Mouse (Mus musculus): Measurements from ENCODE around the gene Psma3. TPM values are rescaled to one million over a fixed set of nuclear protein-coding genes. Genes with fewer than 3 reads are reported as not detected.

Psma3 gene
- polyA plus RNA-seq, 1 experiment from 2014 or later = 589 TPM

DNA sequence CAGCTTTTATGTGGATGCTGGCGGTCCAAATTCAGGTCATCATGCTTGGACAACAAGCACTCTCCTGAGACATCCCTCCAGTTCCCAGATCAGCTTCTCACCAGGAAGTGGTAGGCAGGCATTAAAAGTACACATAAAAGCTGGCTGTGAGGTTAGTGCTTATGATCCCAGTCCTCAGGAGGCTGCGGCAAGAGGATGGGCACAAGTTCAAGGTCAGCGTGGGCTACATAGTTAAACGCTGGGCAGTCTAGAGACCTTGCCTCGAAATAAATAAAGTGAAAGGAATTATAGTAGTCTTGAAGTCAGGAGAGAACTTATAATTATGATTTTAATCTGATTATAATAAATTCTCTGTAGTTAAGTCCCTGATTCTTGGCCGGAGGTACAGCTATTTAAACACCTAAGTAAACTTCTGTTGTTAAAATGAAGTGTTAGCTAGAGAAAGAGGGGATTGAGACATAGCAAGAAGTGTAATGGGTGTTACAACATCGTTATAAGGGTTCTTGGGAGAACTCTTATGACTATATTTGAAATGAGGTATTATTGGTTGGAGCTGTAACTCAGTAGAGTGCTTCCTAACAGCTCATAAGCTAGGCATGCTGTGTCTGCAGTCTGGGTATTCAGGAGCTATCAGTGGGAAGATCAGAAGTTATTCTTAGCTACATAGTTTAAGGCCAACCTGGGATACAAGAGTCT is 10.6 kb downstream of the Psma3 start:
- Histone ChIP-seq H3K4me1 (ENCODE audit: control insufficient read depth, insufficient read depth, low read length) (no peaks in the 10 kb centered on the region), H3K36me3 (ENCODE audit: control insufficient read depth, insufficient read depth, low read length) (peaks cover 86% of the 10 kb centered on the region), H3K27me3 (replicated peaks; ENCODE audit: control insufficient read depth, insufficient read depth, low read length) (no peaks in the 10 kb centered on the region), H3K27ac (replicated peaks; ENCODE audit: low read depth, low read length) (no peak overlapping the region), H3K4me2 (ENCODE audit: low read depth, low read length) (no peak overlapping the region), H3K9ac (ENCODE audit: low read depth, low read length) (no peak overlapping the region), H3K9me3 (ENCODE audit: control insufficient read depth, low read length) (no peaks in the 10 kb centered on the region), H3K4me3 (ENCODE audit: low read depth, low read length) (no peak overlapping the region)
- WGBS = 91% methylated on average over 7 of the region's 7 CpGs
- ATAC-seq (ENCODE audit: low read depth) = no peak
- no peak for DNase-seq (ENCODE audit: low spot score)

DNA sequence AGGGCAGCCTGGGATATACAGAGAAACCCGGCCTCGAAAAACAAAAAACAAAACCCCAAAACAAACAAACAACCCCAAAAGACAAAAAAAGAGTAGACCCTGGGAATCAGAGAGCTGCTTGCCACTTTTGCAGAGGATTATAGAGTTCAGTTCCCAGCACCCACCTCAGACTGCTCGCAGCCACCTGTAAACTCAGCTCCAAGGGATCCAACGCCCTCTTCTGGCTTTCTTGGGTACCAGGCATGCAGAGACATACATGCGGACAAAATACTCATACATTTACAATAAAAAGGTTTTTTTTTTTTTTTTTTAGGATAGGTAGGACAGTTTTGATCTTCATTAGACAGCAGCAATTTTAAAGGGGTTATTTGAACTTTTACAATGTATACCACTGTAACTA is 22.8 kb downstream of the Psma3 start:
- Histone ChIP-seq H3K27me3 (replicated peaks; ENCODE audit: control insufficient read depth, insufficient read depth, low read length) (no peaks in the 10 kb centered on the region), H3K4me1 (ENCODE audit: control insufficient read depth, insufficient read depth, low read length) (no peaks in the 10 kb centered on the region), H3K4me2 (ENCODE audit: low read depth, low read length) (no peak overlapping the region), H3K27ac (replicated peaks; ENCODE audit: low read depth, low read length) (no peak overlapping the region), H3K4me3 (ENCODE audit: low read depth, low read length) (no peak overlapping the region), H3K36me3 (ENCODE audit: control insufficient read depth, insufficient read depth, low read length) (peaks cover 54% of the 10 kb centered on the region), H3K9me3 (ENCODE audit: control insufficient read depth, low read length) (no peaks in the 10 kb centered on the region), H3K9ac (ENCODE audit: low read depth, low read length) (no peak overlapping the region)
- WGBS = 94% methylated on average over 5 of the region's 5 CpGs
- ATAC-seq (ENCODE audit: low read depth) (no peak), DNase-seq (ENCODE audit: low spot score) (no peak)

DNA sequence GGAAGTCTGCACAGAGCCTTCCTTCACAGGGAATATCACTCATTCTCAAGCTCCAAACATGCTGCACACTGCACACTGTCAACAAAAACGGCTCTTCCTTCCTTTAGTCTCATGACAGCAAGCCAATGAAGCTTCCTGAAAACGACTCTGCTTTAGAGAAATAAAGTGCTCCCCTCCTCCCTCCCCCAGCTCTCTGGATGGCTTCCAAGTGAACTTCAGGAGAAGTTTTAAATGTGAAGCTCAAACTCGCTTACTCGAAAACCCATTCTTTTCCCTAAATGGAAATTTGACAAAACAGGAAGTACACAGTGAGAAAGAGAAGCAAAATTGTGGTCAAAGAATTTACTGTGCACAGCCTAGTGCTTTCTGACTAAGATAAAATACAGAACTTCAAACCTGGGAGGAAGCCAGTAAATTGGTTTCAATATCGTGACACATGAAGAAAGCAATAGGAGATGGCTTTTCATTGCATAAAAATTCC is 25.0 kb downstream of the Psma3 start:
- Histone ChIP-seq H3K27me3 (replicated peaks; ENCODE audit: control insufficient read depth, insufficient read depth, low read length) (no peaks in the 10 kb centered on the region), H3K4me1 (ENCODE audit: control insufficient read depth, insufficient read depth, low read length) (no peaks in the 10 kb centered on the region), H3K4me2 (ENCODE audit: low read depth, low read length) (no peak overlapping the region), H3K4me3 (ENCODE audit: low read depth, low read length) (no peak overlapping the region), H3K9ac (ENCODE audit: low read depth, low read length) (no peak overlapping the region), H3K27ac (replicated peaks; ENCODE audit: low read depth, low read length) (peak overlapping the region; percentile 40), H3K9me3 (ENCODE audit: control insufficient read depth, low read length) (no peaks in the 10 kb centered on the region), H3K36me3 (ENCODE audit: control insufficient read depth, insufficient read depth, low read length) (peaks cover 53% of the 10 kb centered on the region)
- WGBS = 40% methylated on average over 5 of the region's 5 CpGs
- DNase-seq (ENCODE audit: low spot score) = peak; percentile 82
- 0 out of 2 replicates have a peak, but pooled peaks have one; percentile 33 for ATAC-seq (ENCODE audit: low read depth)

DNA sequence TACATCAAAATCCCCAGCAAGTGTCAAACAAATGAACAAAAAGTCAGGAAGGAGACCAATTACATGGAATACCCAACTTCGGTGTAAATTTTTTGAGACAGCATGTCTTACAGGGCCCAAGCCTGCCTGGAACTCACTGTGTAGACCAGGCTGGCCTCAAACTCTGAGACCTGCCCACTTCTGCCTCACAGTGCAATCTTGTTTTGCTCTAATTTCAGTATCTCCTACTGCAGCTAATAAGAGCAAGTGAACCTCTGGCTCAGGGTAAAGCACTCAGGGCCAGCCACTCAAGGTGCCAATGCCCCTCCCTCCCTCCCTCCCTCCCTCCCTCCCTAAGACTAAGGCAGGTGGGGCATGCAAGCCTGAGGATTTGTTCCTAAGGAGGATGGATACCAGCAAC is 25.9 kb downstream of the Psma3 start:
- Histone ChIP-seq H3K9me3 (ENCODE audit: control insufficient read depth, low read length) (no peaks in the 10 kb centered on the region), H3K27ac (replicated peaks; ENCODE audit: low read depth, low read length) (no peak overlapping the region), H3K9ac (ENCODE audit: low read depth, low read length) (no peak overlapping the region), H3K4me2 (ENCODE audit: low read depth, low read length) (no peak overlapping the region), H3K27me3 (replicated peaks; ENCODE audit: control insufficient read depth, insufficient read depth, low read length) (no peaks in the 10 kb centered on the region), H3K36me3 (ENCODE audit: control insufficient read depth, insufficient read depth, low read length) (peaks cover 54% of the 10 kb centered on the region), H3K4me3 (ENCODE audit: low read depth, low read length) (no peak overlapping the region), H3K4me1 (ENCODE audit: control insufficient read depth, insufficient read depth, low read length) (no peaks in the 10 kb centered on the region)
- ATAC-seq (ENCODE audit: low read depth) (0 out of 2 replicates have a peak, but pooled peaks have one; percentile 15), DNase-seq (ENCODE audit: low spot score) (no peak)
- 86% methylated on average over 1 of the region's 1 CpGs for WGBS

DNA sequence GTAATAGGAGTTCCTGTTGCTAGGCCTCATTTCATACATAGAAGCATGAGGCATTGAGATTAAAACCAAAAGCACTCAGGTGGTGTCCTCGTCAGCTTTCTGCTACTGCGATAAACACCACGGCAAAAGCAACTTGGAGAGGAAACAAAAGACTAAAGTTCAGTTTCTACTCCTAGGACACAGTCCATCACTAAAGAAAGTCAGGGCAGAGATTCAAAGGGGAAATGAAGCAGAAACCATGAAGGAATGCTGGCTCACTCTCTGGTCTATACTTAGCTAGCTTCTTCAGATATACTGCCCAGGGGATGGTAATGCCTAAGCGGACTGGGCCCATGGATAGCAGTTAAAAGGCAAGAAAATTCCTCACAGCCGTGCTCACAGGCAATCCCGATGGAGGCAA is 27.0 kb downstream of the Psma3 start:
- no peak overlapping the region for H3K4me3 ChIP-seq (ENCODE audit: low read depth, low read length)
- DNase-seq (ENCODE audit: low spot score) (no peak), ATAC-seq (ENCODE audit: low read depth) (no peak)
- H3K4me1 ChIP-seq (ENCODE audit: control insufficient read depth, insufficient read depth, low read length) = no peaks in the 10 kb centered on the region
- peaks cover 54% of the 10 kb centered on the region for H3K36me3 ChIP-seq (ENCODE audit: control insufficient read depth, insufficient read depth, low read length)
- no peaks in the 10 kb centered on the region for H3K27me3 ChIP-seq (replicated peaks; ENCODE audit: control insufficient read depth, insufficient read depth, low read length)
- peak overlapping the region; percentile 55; the same call in 1 of the 2 replicates for H3K27ac ChIP-seq (replicated peaks; ENCODE audit: low read depth, low read length)
- WGBS = 71% methylated on average over 6 of the region's 6 CpGs
- no peaks in the 10 kb centered on the region for H3K9me3 ChIP-seq (ENCODE audit: control insufficient read depth, low read length)
- no peak overlapping the region for H3K9ac ChIP-seq (ENCODE audit: low read depth, low read length)
- no peak overlapping the region for H3K4me2 ChIP-seq (ENCODE audit: low read depth, low read length)

DNA sequence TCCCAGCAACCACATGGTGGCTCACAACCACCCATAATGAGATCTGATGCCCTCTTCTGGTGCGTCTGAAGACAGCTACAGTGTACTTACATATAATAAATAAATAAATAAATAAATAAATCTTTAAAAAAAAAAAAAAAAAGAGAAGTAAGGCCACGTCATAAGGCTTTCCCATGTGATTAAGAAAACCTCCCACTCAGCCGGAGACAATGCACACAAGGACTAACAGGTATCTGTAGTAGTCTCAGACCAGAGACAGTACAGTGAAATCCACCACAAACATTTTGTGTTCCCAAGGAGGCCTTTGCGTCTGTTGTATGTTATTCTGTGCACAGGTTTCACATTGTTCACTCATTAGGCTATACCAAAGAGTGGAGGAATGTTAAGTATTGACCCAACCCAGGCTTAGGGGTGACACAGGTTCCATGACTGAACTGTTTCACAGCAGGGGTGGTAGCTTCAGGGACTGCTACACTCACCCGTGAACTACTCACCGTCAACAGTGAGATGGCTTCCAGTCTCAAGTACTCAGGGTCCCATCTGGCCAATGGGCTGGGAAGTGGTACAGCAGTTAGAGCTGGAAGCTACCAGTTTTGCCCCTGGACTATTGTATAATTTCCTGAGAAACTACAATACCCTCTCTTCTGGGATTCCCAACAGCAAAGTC is 29.5 kb downstream of the Psma3 start:
- Histone ChIP-seq H3K27me3 (replicated peaks; ENCODE audit: control insufficient read depth, insufficient read depth, low read length) (no peaks in the 10 kb centered on the region), H3K9ac (ENCODE audit: low read depth, low read length) (no peak overlapping the region), H3K4me3 (ENCODE audit: low read depth, low read length) (no peak overlapping the region), H3K9me3 (ENCODE audit: control insufficient read depth, low read length) (no peaks in the 10 kb centered on the region), H3K4me1 (ENCODE audit: control insufficient read depth, insufficient read depth, low read length) (no peaks in the 10 kb centered on the region), H3K4me2 (ENCODE audit: low read depth, low read length) (no peak overlapping the region), H3K27ac (replicated peaks; ENCODE audit: low read depth, low read length) (no peak overlapping the region), H3K36me3 (ENCODE audit: control insufficient read depth, insufficient read depth, low read length) (peaks cover 63% of the 10 kb centered on the region)
- ATAC-seq (ENCODE audit: low read depth) (no peak), DNase-seq (ENCODE audit: low spot score) (no peak)
- 93% methylated on average over 5 of the region's 6 CpGs for WGBS

DNA sequence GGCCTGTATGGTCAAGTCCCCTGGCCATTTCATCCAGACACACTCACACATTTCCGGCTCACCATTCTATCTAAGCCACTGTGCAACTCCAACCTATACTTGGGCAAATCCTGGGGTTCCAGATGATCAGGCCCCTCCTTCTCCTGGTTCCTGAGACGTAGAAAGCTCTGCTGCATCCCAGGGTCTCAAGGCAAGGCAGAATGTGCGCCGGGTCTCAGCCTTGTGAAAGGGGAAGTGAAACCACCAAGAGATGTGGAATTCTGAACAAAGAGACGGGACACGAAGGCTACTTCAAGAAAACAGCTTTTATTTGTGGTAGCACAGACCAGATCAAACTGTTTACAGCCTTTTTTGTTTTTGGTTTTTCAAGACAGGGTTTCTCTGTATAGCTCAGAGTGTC is 31.7 kb downstream of the Psma3 start:
- WGBS = 89% methylated on average over 6 of the region's 6 CpGs
- Histone ChIP-seq H3K4me2 (ENCODE audit: low read depth, low read length) (no peak overlapping the region), H3K4me1 (ENCODE audit: control insufficient read depth, insufficient read depth, low read length) (no peaks in the 10 kb centered on the region), H3K27me3 (replicated peaks; ENCODE audit: control insufficient read depth, insufficient read depth, low read length) (no peaks in the 10 kb centered on the region), H3K9me3 (ENCODE audit: control insufficient read depth, low read length) (no peaks in the 10 kb centered on the region), H3K9ac (ENCODE audit: low read depth, low read length) (no peak overlapping the region), H3K27ac (replicated peaks; ENCODE audit: low read depth, low read length) (no peak overlapping the region), H3K36me3 (ENCODE audit: control insufficient read depth, insufficient read depth, low read length) (peaks cover 82% of the 10 kb centered on the region), H3K4me3 (ENCODE audit: low read depth, low read length) (no peak overlapping the region)
- no peak for DNase-seq (ENCODE audit: low spot score)
- ATAC-seq (ENCODE audit: low read depth) = no peak

DNA sequence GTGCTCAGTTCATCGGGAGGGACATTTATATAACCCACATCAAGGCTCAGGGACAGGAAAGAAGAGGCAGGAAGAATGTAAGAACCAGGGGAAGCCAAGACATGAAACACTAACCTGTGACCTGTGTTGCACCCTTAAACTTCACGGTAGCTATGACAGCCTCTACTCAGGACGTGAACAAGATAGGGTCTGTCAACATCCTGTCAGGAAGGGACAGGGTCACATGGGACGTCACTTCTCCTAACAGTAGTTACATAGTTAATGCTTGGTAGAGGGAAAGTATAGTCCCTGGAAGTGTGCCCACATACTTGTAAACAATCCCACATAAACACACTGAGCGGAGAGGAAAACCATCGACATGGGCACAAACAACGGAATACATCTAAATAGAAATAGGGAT is 32.5 kb downstream of the Psma3 start:
- ATAC-seq (ENCODE audit: low read depth) = no peak

More for the DNA sequence above, 32.5 kb downstream of the Psma3 start:
- Histone ChIP-seq H3K9me3 (ENCODE audit: control insufficient read depth, low read length) (no peaks in the 10 kb centered on the region), H3K4me2 (ENCODE audit: low read depth, low read length) (no peak overlapping the region), H3K27me3 (replicated peaks; ENCODE audit: control insufficient read depth, insufficient read depth, low read length) (no peaks in the 10 kb centered on the region), H3K36me3 (ENCODE audit: control insufficient read depth, insufficient read depth, low read length) (peaks cover 85% of the 10 kb centered on the region), H3K27ac (replicated peaks; ENCODE audit: low read depth, low read length) (no peak overlapping the region), H3K9ac (ENCODE audit: low read depth, low read length) (no peak overlapping the region), H3K4me1 (ENCODE audit: control insufficient read depth, insufficient read depth, low read length) (no peaks in the 10 kb centered on the region), H3K4me3 (ENCODE audit: low read depth, low read length) (no peak overlapping the region)
- 85% methylated on average over 7 of the region's 7 CpGs for WGBS
- DNase-seq (ENCODE audit: low spot score) = no peak
